Mouse (Mus musculus) stomach, postnatal 0 days (tissue): Measurements from ENCODE around the gene Gm28308. TPM values are rescaled to one million over a fixed set of nuclear protein-coding genes. Genes with fewer than 3 reads are reported as not detected.

Experiments
- ATAC-seq: fragments of 200-750 bp; cut with Nextera tagmentation; 2 replicates; pipeline ENCODE4 v1.8.0; 2017; ENCODE audit not compliant: low FRiP score, low TSS enrichment
- DNase-seq: peaks from one replicate; pipeline ENCODE4 v3.0.0-alpha.2; 2016; ENCODE audit warnings: low spot score
- H3K27ac ChIP-seq: fragments of 300-500 bp; sonication (generic); replicated peaks from 2 replicates; pipeline ENCODE4 v1.5.1; 2014; ENCODE audit warnings: mild to moderate bottlenecking, control low read depth
- H3K27me3 ChIP-seq: fragments of 300-500 bp; sonication (generic); 2 replicates; pipeline ENCODE4 v1.6.1; 2014; ENCODE audit warnings: low read length; ENCODE audit not compliant: control insufficient read depth, insufficient read depth
- H3K36me3 ChIP-seq: fragments of 300-500 bp; sonication (generic); 2 replicates; pipeline ENCODE4 v1.6.1; 2014; ENCODE audit warnings: low read length, mixed read lengths; ENCODE audit not compliant: control insufficient read depth, insufficient read depth
- H3K4me1 ChIP-seq: fragments of 300-500 bp; sonication (generic); replicated peaks from 2 replicates; pipeline ENCODE4 v1.6.1; 2014; ENCODE audit warnings: antibody characterized with exemption; ENCODE audit not compliant: control insufficient read depth, insufficient read depth
- H3K4me2 ChIP-seq: fragments of 300-500 bp; sonication (generic); replicated peaks from 2 replicates; pipeline ENCODE4 v1.6.1; 2014; ENCODE audit warnings: low read depth, mild to moderate bottlenecking, control low read depth, moderate library complexity
- H3K4me3 ChIP-seq: fragments of 300-500 bp; sonication (generic); 2 replicates; pipeline ENCODE4 v1.5.1; 2014; ENCODE audit warnings: low read depth, low read length, control low read depth
- H3K9ac ChIP-seq: fragments of 300-500 bp; sonication (generic); 2 replicates; pipeline ENCODE4 v1.6.1; 2014; ENCODE audit warnings: mild to moderate bottlenecking, low read length, control low read depth, mixed read lengths
- H3K9me3 ChIP-seq: fragments of 300-500 bp; sonication (generic); 2 replicates; pipeline ENCODE4 v1.6.1; 2016; ENCODE audit warnings: low read length; ENCODE audit not compliant: control insufficient read depth
- CTCF ChIP-seq: IDR thresholded peaks from 2 replicates; pipeline ENCODE4 v1.5.1; 2016; ENCODE audit warnings: antibody characterized with exemption, low read depth, mild to moderate bottlenecking, moderate library complexity
- EP300 ChIP-seq: optimal IDR thresholded peaks from 2 replicates; pipeline ENCODE3; 2016; ENCODE audit warnings: antibody characterized with exemption
- WGBS: fragments of 180-500 bp; shearing (Covaris S2); extraction: QIAGEN DNeasy Blood & Tissue Kit; methylation state at CpG from one replicate; pipeline ENCODE4 v1.1.7; 2014; 5-methylcytosine and 5-hydroxymethylcytosine counted together
- polyA plus RNA-seq: library from polyadenylated mRNA; unstranded; fragments of >200 nt; fragmentation: Nextera tagmentation; extraction: Ambion mirVana; gene quantifications from 2 replicates; pipeline ENCODE4 v1.2.1, GENCODE M21; 2015

Gm28308 gene
- polyA plus RNA-seq, 1 experiment from 2014 or later = not detected

DNA sequence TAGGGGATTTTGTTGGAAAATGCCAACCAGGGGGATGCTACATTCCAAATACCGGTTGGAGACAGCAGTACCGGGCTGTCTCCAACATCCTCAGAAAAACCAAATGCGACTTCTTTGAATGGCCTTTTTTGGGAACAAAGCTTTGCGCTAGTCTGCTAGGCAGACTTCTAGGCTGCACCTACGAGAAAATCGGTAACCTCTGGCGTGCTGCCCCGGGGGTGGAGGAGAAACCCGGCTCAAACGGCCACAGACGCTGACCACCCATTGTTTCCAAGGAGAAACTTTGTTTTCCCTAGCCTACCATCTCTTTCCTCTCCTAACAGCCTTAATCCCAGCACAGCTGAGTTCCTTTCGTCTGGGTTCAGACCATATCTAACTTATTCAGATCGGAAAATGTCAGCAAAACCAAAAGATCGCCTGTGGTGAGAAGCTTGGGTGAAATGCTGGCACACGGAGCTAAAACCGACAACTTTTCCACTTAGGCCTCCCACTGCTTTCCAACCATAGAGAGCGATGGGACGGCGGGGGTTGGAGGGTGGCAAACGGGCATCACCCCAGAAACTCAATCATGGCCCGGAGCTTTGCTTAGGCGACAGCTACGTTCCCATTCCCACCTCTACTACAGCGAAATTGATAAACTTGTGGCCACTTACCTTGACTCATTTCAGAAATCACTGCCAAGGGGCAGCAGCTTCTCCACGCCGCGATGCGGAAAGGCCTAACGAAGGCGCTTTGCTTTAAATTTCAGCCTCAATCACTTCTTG, 26.7 kb upstream of the Gm28308 start:
- DNase-seq = no peak

DNA sequence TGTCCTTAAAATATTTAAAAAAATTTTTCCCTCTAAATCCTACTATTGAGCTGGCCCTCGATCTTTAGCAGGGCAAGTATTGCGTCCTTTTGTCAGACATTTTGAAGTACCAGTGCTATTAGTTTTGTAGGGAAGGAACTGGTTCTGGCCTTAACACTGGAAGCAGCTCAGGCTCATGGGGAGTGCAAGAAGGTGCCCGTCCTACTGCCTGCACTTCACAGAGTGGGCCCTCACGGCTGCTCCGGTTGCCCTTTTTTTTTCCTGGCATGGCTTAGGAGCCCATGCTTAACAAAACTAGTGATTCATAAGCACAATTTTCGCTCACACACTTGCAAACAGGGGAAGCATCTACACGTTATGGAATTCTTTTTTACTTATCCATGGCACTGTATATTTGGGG, 25.8 kb upstream of the Gm28308 start:
- H3K4me2 ChIP-seq = no peak overlapping the region
- 8% methylated on average over 7 of the region's 7 CpGs for WGBS
- H3K36me3 ChIP-seq = no peaks in the 10 kb centered on the region
- no peak overlapping the region for H3K27ac ChIP-seq
- no peaks in the 10 kb centered on the region for H3K4me1 ChIP-seq
- ATAC-seq (no peak), DNase-seq (no peak)
- H3K9me3 ChIP-seq = no peaks in the 10 kb centered on the region
- H3K4me3 ChIP-seq = no peak overlapping the region
- no peak overlapping the region for H3K9ac ChIP-seq
- no peak for TF ChIP-seq CTCF
- TF ChIP-seq EP300 = no peak
- peaks cover 64% of the 10 kb centered on the region for H3K27me3 ChIP-seq

More for the DNA sequence above, 26.7 kb upstream of the Gm28308 start:
- Histone ChIP-seq H3K9ac (no peak overlapping the region), H3K27ac (no peak overlapping the region), H3K4me1 (no peaks in the 10 kb centered on the region), H3K4me3 (no peak overlapping the region), H3K36me3 (no peaks in the 10 kb centered on the region), H3K27me3 (peaks cover 62% of the 10 kb centered on the region), H3K4me2 (no peak overlapping the region), H3K9me3 (no peaks in the 10 kb centered on the region)
- ATAC-seq = no peak
- WGBS = 5% methylated on average over 30 of the region's 30 CpGs
- TF ChIP-seq CTCF (no peak), EP300 (no peak)

DNA sequence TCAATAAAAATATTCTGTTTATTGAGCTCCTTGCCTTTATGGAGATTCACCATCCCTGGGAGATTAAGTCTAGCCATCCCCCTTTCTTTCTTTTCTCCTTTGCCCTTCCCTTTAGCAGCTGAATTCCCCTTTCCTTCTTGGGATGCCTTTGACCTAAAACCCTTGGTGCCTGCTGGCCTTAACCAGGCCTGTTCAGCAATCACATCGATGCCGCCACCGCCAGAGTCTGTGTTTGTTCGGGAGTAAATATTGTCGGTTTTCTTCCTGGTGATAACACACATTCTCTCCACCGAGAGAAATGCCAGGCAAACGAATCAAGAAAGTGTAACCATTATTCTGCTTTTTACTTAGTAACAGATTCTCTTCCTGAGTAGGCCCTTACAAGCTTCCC, 25.0 kb upstream of the Gm28308 start:
- DNase-seq (no peak), ATAC-seq (no peak)
- Histone ChIP-seq H3K4me3 (no peak overlapping the region), H3K4me2 (no peak overlapping the region), H3K9me3 (no peaks in the 10 kb centered on the region), H3K9ac (no peak overlapping the region), H3K4me1 (no peaks in the 10 kb centered on the region), H3K36me3 (no peaks in the 10 kb centered on the region), H3K27ac (no peak overlapping the region), H3K27me3 (peaks cover 65% of the 10 kb centered on the region)
- TF ChIP-seq CTCF = no peak
- no peak for TF ChIP-seq EP300
- 4% methylated on average over 7 of the region's 7 CpGs for WGBS

DNA sequence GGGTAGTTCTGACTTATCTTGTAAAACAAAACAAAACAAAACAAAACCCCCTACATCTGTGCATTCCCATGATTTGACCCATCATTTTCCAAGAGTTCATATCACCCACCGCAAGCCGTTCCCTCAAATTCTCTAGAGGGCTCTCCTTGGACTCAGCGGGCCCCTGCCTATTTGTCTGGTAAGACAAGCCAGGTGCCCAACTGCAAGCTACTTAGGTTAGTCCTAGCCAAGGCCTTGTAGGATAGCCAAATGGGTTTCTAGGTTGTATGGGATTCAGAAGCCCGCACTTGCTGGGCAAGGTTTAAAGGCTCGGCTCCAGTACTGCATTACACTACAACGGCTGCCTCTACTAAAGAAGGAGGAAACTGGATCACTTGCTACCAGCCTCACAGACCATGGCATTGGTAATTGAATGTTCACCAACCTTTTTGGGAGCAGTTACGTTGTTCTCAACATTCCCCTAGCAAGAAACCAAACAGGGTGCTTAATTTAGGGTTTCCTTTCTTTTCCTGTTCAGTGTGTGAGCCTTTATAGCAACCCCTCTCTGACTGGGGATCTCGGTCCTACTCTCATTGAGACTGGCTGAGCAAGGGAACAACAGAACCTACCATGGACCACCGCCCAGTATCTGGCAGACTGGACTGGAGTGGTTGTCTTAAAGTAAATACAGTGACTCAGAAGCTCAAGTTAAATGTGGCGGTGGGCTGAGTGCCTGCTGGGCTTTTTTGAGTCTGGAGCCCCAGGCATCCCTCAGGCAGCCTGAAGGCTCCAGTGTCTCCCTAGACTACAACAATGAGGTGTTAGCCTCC, 24.4 kb upstream of the Gm28308 start:
- no peak for DNase-seq
- 13% methylated on average over 10 of the region's 10 CpGs for WGBS
- H3K9ac ChIP-seq = no peak overlapping the region
- H3K4me1 ChIP-seq = no peaks in the 10 kb centered on the region
- no peak overlapping the region for H3K4me3 ChIP-seq
- H3K27me3 ChIP-seq = peaks cover 63% of the 10 kb centered on the region
- no peaks in the 10 kb centered on the region for H3K36me3 ChIP-seq
- no peak overlapping the region for H3K4me2 ChIP-seq
- ATAC-seq = no peak
- no peak overlapping the region for H3K27ac ChIP-seq
- TF ChIP-seq EP300 = no peak
- TF ChIP-seq CTCF = no peak
- H3K9me3 ChIP-seq = no peaks in the 10 kb centered on the region

DNA sequence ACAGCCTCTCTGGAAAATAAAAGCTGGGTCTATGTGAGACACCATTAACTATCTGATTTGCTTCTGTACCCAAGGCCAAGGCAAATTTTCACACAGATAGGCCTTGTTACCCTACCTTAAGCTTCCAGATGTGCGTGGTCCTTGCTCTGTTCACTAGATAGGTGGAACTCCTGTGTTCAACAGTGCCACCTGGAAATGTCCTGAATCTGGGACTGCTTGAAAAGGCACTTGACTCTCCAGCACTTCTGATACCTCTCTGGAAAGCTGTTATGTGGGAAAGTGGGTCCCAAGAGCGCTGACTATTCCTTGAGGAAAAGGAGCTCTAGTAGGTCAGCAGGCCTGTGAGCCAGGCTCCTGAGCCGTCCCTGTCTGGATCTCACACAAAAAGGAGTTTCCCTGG, 23.7 kb upstream of the Gm28308 start:
- TF ChIP-seq EP300 = no peak
- TF ChIP-seq CTCF = no peak
- Histone ChIP-seq H3K27me3 (peaks cover 60% of the 10 kb centered on the region), H3K4me3 (no peak overlapping the region), H3K9ac (no peak overlapping the region), H3K27ac (no peak overlapping the region), H3K4me1 (no peaks in the 10 kb centered on the region), H3K4me2 (no peak overlapping the region), H3K9me3 (no peaks in the 10 kb centered on the region), H3K36me3 (no peaks in the 10 kb centered on the region)
- 11% methylated on average over 3 of the region's 3 CpGs for WGBS
- ATAC-seq = no peak
- DNase-seq = no peak

DNA sequence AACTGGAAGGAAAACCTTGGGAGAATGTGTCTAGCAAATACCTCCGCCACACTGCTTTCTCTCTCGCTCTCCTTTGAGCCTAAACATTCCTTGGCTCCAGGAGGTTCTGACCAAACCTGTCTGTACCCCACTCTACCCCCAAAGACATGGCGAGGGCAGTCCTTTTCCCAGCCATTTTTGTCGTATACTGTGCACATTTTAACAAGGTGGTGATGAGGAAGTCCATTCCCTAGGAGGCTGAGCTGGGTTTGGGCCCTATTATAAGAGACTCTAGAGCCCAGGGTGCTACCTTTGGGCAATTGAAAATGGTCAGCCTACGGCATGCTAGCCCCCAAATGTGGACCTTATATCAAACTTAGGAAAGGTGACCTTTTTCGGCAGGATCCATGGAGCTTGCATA, 22.7 kb upstream of the Gm28308 start:
- ATAC-seq (no peak), DNase-seq (no peak)
- no peaks in the 10 kb centered on the region for H3K9me3 ChIP-seq
- no peak overlapping the region for H3K9ac ChIP-seq
- no peak for TF ChIP-seq EP300
- TF ChIP-seq CTCF = no peak
- 20% methylated on average over 6 of the region's 6 CpGs for WGBS
- no peak overlapping the region for H3K27ac ChIP-seq
- H3K4me2 ChIP-seq = no peak overlapping the region
- H3K27me3 ChIP-seq = peaks cover 55% of the 10 kb centered on the region
- no peaks in the 10 kb centered on the region for H3K4me1 ChIP-seq
- H3K4me3 ChIP-seq = no peak overlapping the region
- H3K36me3 ChIP-seq = no peaks in the 10 kb centered on the region
